Mouse (Mus musculus) adrenal gland (tissue): ENCODE measurements around the gene Eif3b.
"Not testable (repeated sequence)": the region's sequence is repeated elsewhere in the genome, so short reads cannot be mapped to it uniquely, and the experiment has no call there.

Experiments
- intact Hi-C: fragments of 180-260 bp; cut with DNase I; formaldehyde crosslinking; loops from one replicate; pipeline ENCODE4 v1.15.1; 2025

Gene Eif3b

GRCm38 (mm10) chr5:140391981-140392380 is 27.1 kb upstream of the Eif3b start:
- intact Hi-C loops: loop anchor here (5.0 to 10.0 kb wide), 2 partner anchors 50 to 187 kb away; no protein-coding TSS in a partner anchor

DNA sequence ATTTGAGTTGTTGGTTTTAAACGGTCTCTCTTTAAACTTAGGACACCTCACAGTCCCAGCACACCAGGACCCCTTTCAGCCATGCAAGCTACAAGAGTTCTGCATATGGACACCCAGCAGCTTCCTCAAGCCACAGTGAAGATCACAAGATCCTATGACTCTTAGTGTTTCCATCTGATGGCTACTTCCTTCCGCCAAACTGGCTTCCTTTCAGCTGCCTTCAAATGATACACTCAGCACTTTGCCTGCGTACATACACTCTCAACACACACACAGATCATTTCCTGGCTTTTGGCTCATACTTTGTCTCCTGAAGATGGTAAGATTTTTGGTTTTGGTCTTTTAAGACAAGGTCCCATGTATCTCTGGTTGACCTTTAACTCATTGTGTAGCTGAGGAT is 26.4 kb upstream of the Eif3b start:
- intact Hi-C loops: loop anchor here (5.0 to 10.0 kb wide), 2 partner anchors 50 to 188 kb away; no protein-coding TSS in a partner anchor

DNA sequence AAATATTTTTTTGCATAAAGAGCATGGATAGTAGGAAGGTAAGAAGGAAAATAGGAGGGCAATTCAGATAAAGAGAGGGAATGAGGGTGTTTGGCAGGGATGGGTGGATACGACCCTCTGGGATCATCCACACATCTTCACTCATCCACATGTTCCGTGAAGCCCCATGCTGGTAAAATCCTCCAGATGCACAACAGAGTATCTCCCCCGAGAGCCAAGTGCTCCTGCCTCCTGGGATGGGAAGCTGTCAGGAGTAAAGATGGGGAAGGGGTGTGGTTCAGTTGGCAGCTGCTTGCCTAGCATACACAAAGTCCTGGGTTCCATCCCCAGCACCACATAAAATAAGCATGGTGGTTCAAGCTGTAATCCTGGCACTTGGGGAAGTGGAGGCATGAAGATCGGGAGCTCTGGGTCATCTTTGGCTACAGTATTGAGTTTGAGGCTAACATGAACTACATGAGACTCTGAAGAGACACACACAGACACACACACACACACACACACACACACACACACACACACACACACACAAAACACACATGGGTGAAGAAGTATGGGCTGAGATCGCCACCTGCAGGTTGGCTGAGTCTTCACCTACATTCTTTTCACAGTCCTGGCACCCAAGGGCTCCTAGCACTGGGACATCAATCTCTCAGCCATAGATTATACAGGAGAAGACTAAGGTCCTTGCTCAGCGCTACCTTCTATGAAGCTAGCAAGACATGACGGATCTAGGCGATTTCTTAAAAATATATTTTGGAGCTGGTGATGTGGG is 22.8 kb upstream of the Eif3b start:
- intact Hi-C loops: loop anchor here (5.0 to 10.0 kb wide), 3 partner anchors 64 to 559 kb away; partner anchors contain the start of gene Mrm2

GRCm38 (mm10) chr5:140402640-140403270 is 16.4 kb upstream of the Eif3b start:
- intact Hi-C loops: no loop called here

DNA sequence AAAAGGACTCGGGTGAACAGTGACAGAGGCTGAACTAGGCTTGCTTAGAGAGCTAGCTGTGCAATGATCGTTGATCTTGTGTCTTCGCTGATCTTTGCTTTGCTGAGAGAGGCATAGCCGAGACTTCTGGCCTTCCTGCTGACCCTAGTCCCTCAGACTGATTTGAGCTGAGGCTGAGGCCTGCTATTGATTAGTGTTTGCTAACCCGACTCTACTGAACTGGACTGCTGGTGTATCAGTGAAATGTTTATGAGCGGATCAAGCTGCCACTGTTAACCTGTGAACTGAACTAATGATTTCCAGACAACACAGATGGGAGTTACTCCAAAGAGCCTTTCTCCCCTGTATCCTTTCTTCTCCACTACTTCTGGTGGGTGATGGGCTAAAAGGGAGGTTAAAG is 14.0 kb upstream of the Eif3b start:
- intact Hi-C loops: no loop called here

DNA sequence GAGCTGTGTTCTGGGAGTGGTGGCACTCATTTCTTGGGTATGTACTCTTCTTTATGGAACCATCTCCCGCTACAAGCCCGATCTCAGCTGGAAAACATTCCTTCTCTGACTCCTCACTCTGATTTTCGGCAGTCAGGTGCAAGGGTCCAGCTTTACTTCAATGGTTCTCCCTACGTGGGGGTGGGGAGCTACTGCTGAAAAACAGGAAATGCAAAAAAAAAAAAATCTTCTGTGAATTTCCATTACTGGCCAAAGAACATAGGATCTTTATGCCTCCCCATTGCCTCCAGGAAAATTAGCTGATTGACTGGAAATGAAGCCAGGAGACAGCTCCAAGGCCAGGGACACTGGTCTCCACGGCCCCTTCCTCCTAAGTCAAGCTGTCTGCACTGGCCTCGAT is 12.5 kb upstream of the Eif3b start:
- intact Hi-C loops: no loop called here

DNA sequence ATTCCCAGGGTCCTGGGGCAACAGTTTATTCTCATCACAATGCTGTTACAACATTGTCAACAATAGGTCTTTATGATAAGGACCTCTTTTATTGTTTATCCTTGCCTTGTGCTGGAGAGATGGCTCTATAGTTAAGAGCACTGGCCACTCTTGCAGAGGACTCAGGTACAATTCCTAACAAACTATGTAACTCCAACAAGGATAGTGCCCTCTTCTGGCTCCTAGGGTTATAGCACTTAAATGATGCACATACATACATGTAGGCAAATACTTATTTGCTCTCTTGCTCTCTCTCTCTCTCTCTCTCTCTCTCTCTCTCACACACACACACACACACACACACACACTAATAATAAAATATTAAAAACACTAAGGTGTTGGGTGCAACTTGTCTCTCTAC is 10.3 kb upstream of the Eif3b start:
- intact Hi-C loops: no loop called here

- intact Hi-C loops: loop anchor here (5.0 kb wide), 1 partner anchor 79 kb away; the partner anchor contains the start of gene Mrm2
Measured at GRCm38 (mm10) chr5:140411339-140411738, 7.8 kb upstream of the Eif3b start.

DNA sequence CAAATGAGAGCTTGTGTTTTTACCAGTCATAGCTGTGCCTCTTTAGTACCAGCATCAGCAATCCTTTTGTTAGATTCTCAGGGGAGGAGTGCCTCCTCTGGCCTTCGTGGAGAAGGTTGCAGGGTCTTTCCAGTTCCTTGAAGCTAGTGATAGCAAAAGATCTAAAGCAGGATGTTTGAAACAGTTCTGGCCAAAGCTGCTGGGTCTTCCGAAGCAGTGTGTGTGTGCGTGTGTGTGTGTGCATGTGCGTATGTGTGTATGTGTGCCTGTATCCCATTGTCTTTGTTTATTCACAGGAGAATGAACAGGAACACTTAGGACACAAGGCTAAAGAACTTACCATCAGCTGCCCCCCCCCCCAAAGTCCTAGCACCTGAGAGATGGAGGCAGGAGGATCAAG is 4.5 kb upstream of the Eif3b start:
- intact Hi-C loops: loop anchor here (5.0 kb wide), 1 partner anchor 82 kb away; the partner anchor contains the start of gene Mrm2

GRCm38 (mm10) chr5:140418106-140418488 is 1.0 kb upstream of the Eif3b start:
- intact Hi-C loops: no loop called here

DNA sequence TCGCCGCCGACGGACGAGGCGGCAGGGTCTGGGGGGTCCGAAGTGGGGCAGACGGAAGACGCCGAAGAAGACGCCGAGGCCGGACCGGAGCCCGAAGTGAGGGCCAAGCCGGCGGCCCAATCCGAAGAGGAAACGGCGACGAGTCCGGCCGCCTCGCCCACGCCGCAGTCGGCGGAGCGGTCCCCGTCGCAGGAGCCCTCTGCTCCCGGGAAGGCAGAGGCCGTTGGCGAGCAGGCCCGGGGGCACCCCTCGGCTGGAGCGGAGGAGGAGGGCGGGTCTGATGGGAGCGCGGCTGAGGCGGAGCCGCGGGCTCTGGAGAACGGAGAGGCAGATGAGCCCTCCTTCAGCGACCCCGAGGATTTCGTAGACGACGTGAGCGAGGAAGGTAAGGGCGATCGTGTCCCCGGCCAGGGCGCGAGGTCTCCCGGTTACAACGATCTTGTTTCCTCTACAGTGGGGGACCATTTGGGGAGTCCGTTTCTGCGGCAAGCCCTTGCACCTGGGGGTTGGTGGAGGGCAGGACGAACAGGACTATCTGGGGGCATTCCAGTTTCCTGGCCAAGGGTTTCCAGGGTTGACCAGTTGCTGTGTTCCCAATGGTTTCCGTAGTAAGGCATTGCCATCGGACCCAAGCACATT is 433 bp downstream of the Eif3b start:
- intact Hi-C loops: loop anchor here (10.0 kb wide), 1 partner anchor 105 kb away; no protein-coding TSS in a partner anchor

GRCm38 (mm10) chr5:140420616-140421015 is 1.5 kb downstream of the Eif3b start:
- intact Hi-C loops: loop anchor here (10.0 kb wide), 1 partner anchor 104 kb away; no protein-coding TSS in a partner anchor

- intact Hi-C loops: loop anchor here (10.0 kb wide), 1 partner anchor 100 kb away; no protein-coding TSS in a partner anchor
Measured at GRCm38 (mm10) chr5:140425016-140425783, 6.1 kb downstream of the Eif3b start.

- intact Hi-C loops: not testable (repeated sequence)
Measured at GRCm38 (mm10) chr5:140439117-140439516, 20.0 kb downstream of the Eif3b start.

GRCm38 (mm10) chr5:140441406-140441805 is 22.3 kb downstream of the Eif3b start:
- intact Hi-C loops: no loop called here

- intact Hi-C loops: no loop called here
Measured at GRCm38 (mm10) chr5:140444012-140444411, 24.9 kb downstream of the Eif3b start.

DNA sequence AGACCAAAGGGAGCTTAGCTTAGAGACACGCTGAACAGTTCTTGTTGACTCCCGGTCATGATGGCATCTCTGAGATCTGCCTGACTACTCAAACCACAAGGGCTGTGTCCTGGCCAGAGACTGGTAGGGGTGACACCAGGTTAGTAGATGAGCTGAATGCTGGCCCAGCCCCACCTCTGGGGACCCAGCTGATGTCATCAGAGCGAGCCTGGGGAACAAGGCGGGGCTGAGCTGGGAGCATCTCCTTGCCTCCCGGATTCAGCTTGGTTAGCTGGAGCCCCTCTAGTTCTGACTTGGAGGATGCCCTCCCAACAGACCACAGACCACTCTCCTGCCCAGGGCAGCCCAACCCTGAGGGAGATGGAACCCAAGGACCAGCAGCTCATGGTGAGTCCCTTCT is 26.2 kb downstream of the Eif3b start, which contains the start of gene Gm4869:
TSS of gene Gm4869 (plus strand) at position 301 of the 400 bp plus-strand sequence.
- intact Hi-C loops: no loop called here

DNA sequence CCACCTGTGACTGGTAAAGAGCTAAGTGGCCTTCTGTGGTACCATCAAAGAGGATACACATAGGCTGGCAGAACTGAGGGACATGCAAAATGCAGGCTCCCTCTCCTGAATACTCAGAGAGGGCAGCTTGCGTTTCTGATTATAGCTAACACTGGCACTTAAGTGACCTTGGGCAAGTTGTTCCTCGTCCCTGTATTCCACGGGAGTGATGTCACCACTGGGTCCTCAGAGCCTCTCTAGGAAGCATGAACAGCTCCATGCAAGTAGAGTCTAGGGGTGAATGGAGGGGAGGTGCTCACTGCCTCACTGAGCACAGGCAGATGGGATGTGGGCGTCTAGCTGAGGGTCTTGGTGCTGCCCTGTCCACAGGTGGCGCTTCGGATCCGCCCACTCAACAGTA is 26.9 kb downstream of the Eif3b start:
- intact Hi-C loops: no loop called here

GRCm38 (mm10) chr5:140454488-140454887 is 35.4 kb downstream of the Eif3b start:
- intact Hi-C loops: no loop called here

DNA sequence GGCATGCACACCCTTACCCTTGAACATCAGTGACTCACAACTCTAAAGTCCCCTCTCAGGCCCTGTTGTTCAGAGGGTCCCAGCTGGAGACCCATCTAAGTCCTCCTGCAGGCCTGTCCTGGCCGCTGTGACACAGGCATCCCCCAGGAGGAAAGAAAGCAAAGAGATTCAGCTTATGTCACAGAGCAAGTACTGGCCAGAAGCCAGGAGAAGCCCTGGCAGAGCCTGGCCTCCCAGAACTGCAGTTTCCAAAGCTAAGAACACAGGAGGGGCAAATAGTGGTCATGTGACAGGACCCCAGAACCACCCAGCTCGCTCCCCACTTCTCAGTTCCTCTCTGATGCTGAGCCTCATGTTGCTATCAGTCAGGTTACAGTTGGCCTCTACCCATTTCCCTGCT is 36.3 kb downstream of the Eif3b start:
- intact Hi-C loops: no loop called here

- intact Hi-C loops: no loop called here
Measured at GRCm38 (mm10) chr5:140461476-140461875, 42.3 kb downstream of the Eif3b start.
